Mouse (Mus musculus): ENCODE measurements around the gene P3h2. TPM values are rescaled to one million over a fixed set of nuclear protein-coding genes. Genes with fewer than 3 reads are reported as not detected.

P3h2 gene
- polyA plus RNA-seq (2014; fragmentation: Nextera tagmentation; extraction: Ambion mirVana): 4.5 and 9.5 TPM in 2 replicates

DNA sequence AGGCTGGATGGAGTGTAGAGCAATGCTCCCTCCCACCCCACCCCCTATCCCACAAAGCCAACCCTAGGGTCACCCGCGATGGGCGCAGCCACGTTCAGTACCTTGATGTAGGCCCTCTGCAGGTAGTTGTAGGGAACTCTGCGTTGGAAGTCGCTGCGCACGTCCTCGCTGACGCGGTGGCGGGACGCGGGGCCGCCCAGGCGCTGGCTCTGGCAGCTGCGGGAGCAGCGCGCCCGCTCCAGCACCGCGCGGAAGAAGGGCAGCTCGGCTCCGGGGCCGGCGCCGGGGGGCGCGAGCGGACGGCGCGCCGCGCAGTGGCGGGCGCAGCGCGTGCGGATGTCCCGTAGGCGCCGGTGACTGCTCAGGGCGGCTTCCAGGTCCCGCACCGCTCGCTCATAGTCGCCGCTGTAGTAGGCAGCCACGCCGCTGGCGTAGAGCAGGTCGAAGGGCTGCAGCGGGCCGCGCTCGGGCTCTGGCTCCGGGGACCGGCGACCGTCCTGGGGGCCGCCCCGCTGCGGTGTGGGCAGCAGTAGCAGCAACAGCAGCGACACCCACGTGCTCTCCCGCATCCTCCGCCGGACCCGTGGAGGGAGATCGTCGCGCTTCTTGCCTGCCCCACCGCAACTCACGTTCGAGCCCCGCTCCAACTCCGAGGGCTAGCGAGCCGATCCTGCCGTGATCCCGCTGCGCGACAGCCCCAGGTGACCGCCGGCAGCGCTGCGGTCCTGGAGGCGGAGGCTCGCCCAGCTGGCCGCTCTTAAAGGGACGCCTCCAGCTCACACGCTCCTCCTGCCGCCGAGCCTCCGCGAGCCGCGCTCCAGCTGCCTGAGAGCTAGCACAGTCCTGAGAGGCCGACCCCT lies at the start of gene P3h2:
P3h2 (minus strand) TSS at position 670 of the 860 bp plus-strand sequence.
- Histone ChIP-seq H3K4me3 (ENCODE audit: low read length) (peak within 1 kb of the TSS; percentile 56), H3K4me2 (replicated peaks; ENCODE audit: low read depth, low read length) (peak within 1 kb of the TSS; percentile 88), H3K4me1 (ENCODE audit: control insufficient read depth, insufficient read depth, low read length) (peaks cover 5% of the 10 kb centered on the region; the same call in 1 of the 2 replicates), H3K9ac (ENCODE audit: low read depth, low read length) (peak within 1 kb of the TSS; percentile 74), H3K27me3 (ENCODE audit: control insufficient read depth, insufficient read depth, low read length) (no peaks in the 10 kb centered on the region), H3K9me3 (ENCODE audit: control insufficient read depth, low read length) (no peaks in the 10 kb centered on the region), H3K36me3 (ENCODE audit: control insufficient read depth, insufficient read depth, low read length) (no peaks in the 10 kb centered on the region), H3K27ac (ENCODE audit: low read depth, low read length) (peak within 1 kb of the TSS; percentile 63)
- under 1% methylated on average over 86 of the region's 101 CpGs for WGBS
- ATAC-seq (ENCODE audit: low FRiP score, low TSS enrichment): peak; percentile 96

DNA sequence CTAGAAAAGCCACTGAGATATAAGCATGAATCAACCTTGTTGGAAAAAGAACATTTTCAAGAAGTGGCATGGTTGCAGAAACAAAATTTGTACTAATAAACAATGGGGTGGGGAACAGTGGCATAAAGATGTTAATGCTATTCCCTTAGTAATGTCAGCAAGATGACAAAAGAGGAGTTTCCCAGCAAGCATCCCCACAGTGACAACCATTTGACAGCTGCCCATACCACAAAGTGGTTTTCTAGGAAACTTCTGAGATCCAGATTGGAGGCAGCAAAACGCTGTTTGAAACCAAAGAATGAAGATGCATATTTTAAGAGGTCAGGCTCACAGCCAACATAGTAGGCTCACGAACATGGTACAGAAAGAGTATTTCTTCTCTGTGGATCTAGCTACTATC lies 46.7 kb upstream of the P3h2 start:
- Histone ChIP-seq H3K27ac (ENCODE audit: low read depth, low read length) (no peak overlapping the region), H3K4me2 (replicated peaks; ENCODE audit: low read depth, low read length) (no peak overlapping the region), H3K36me3 (ENCODE audit: control insufficient read depth, insufficient read depth, low read length) (no peaks in the 10 kb centered on the region), H3K9me3 (ENCODE audit: control insufficient read depth, low read length) (no peaks in the 10 kb centered on the region), H3K4me3 (ENCODE audit: low read length) (no peak overlapping the region), H3K4me1 (ENCODE audit: control insufficient read depth, insufficient read depth, low read length) (no peaks in the 10 kb centered on the region), H3K9ac (ENCODE audit: low read depth, low read length) (no peak overlapping the region), H3K27me3 (ENCODE audit: control insufficient read depth, insufficient read depth, low read length) (no peaks in the 10 kb centered on the region)
- whole genome bisulfite sequencing: 91% methylated on average over 2 of the region's 2 CpGs
- no peak for ATAC-seq (ENCODE audit: low FRiP score, low TSS enrichment)

DNA sequence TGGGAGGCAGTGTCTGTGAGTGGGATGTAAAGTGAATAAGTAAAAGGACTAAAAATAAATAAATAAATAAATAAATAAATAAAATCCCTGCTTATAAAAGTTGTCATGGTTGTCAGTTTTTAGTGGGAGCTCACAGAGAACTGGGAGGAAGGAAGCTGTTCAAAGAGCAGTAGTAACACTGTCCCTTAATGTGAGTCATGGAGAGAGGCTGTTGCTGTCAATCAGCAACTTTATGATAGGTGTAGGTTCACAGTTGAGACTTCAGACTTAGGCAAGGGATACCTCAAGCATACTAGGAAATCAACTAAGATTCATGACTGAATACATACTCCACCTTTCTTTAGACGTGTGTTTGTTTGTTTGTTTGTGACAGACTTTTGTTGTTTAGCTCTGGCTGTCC lies 45.4 kb upstream of the P3h2 start:
- no peak overlapping the region for H3K9ac ChIP-seq (ENCODE audit: low read depth, low read length)
- no peak overlapping the region for H3K27ac ChIP-seq (ENCODE audit: low read depth, low read length)
- H3K36me3 ChIP-seq (ENCODE audit: control insufficient read depth, insufficient read depth, low read length): no peaks in the 10 kb centered on the region
- no peak for ATAC-seq (ENCODE audit: low FRiP score, low TSS enrichment)
- H3K4me1 ChIP-seq (ENCODE audit: control insufficient read depth, insufficient read depth, low read length): no peaks in the 10 kb centered on the region
- H3K9me3 ChIP-seq (ENCODE audit: control insufficient read depth, low read length): no peaks in the 10 kb centered on the region
- no peak overlapping the region for H3K4me2 ChIP-seq (replicated peaks; ENCODE audit: low read depth, low read length)
- 63% methylated on average over 1 of the region's 1 CpGs for WGBS
- H3K27me3 ChIP-seq (ENCODE audit: control insufficient read depth, insufficient read depth, low read length): no peaks in the 10 kb centered on the region
- H3K4me3 ChIP-seq (ENCODE audit: low read length): no peak overlapping the region

DNA sequence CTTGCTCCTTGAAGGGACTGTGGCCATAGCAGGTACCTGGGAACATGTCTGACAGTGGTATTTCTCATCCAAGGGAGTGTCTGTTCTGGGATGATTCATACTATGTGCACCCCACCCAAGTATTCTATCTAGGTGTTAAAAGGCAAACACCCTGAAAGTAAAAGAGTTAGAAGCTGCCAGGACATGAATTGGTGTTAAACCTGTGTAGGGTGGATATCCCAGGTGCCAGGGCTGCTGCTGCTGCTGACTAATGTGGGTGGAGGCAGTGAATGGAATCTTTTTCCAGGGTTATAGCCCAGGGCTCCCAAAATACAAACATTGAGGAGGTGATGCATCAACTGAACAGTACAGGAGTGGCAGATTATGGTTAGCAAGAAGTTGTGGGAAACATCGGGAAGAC lies 41.3 kb upstream of the P3h2 start:
- ATAC-seq (ENCODE audit: low FRiP score, low TSS enrichment): no peak
- H3K36me3 ChIP-seq (ENCODE audit: control insufficient read depth, insufficient read depth, low read length): no peaks in the 10 kb centered on the region
- H3K4me3 ChIP-seq (ENCODE audit: low read length): no peak overlapping the region
- no peaks in the 10 kb centered on the region for H3K4me1 ChIP-seq (ENCODE audit: control insufficient read depth, insufficient read depth, low read length)
- no peak overlapping the region for H3K9ac ChIP-seq (ENCODE audit: low read depth, low read length)
- 97% methylated on average over 1 of the region's 1 CpGs for WGBS
- no peak overlapping the region for H3K4me2 ChIP-seq (replicated peaks; ENCODE audit: low read depth, low read length)
- H3K9me3 ChIP-seq (ENCODE audit: control insufficient read depth, low read length): no peaks in the 10 kb centered on the region
- no peak overlapping the region for H3K27ac ChIP-seq (ENCODE audit: low read depth, low read length)
- no peaks in the 10 kb centered on the region for H3K27me3 ChIP-seq (ENCODE audit: control insufficient read depth, insufficient read depth, low read length)

DNA sequence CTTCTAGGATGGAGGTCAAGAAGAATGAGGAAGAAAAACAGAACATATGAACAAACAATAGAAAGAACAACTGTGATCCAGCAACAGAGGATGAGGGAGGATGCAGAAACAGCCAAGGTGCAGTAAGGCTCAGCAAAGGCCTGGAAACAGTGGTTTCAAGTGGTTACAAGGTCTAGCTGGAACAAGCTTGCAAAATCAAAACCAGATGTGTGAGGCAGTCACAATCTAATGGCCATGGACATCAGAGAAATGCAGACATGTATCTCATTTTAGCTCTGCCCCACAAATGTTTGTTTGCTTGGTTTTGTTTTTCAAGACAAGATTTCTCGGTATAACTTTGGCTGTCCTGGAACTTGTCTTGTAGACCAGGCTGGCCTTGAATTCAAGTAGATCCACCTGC lies 25.5 kb upstream of the P3h2 start:
- Histone ChIP-seq H3K36me3 (ENCODE audit: control insufficient read depth, insufficient read depth, low read length) (no peaks in the 10 kb centered on the region), H3K27ac (ENCODE audit: low read depth, low read length) (no peak overlapping the region), H3K27me3 (ENCODE audit: control insufficient read depth, insufficient read depth, low read length) (no peaks in the 10 kb centered on the region), H3K4me3 (ENCODE audit: low read length) (no peak overlapping the region), H3K9me3 (ENCODE audit: control insufficient read depth, low read length) (no peaks in the 10 kb centered on the region), H3K4me1 (ENCODE audit: control insufficient read depth, insufficient read depth, low read length) (no peaks in the 10 kb centered on the region), H3K9ac (ENCODE audit: low read depth, low read length) (no peak overlapping the region), H3K4me2 (replicated peaks; ENCODE audit: low read depth, low read length) (no peak overlapping the region)
- WGBS: 93% methylated on average over 1 of the region's 1 CpGs
- ATAC-seq (ENCODE audit: low FRiP score, low TSS enrichment): no peak

DNA sequence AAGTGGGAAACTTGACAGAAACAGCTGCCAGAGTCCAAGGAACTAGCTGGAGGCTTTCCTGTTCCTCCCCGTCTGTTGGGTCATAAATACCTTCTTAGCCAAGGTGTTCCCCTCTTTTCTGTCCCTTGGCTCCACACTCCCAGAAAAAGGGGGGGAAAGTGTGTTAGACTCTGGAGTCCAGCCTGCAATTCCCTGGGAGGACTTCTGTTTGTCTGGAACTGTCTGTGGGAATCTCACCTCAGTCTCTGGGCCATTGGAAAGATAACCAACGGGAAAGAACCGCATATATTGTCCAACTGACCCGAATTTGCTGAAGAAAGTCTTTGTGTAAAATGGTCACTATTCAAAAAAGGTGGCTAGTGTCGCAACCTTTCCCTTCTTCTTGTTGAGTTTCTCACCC lies 1.0 kb upstream of the P3h2 start:
- Histone ChIP-seq H3K9ac (ENCODE audit: low read depth, low read length) (no peak overlapping the region), H3K9me3 (ENCODE audit: control insufficient read depth, low read length) (no peaks in the 10 kb centered on the region), H3K27ac (ENCODE audit: low read depth, low read length) (peak overlapping the region; percentile 63; the same call in 1 of the 2 replicates), H3K36me3 (ENCODE audit: control insufficient read depth, insufficient read depth, low read length) (no peaks in the 10 kb centered on the region), H3K27me3 (ENCODE audit: control insufficient read depth, insufficient read depth, low read length) (no peaks in the 10 kb centered on the region), H3K4me1 (ENCODE audit: control insufficient read depth, insufficient read depth, low read length) (peaks cover 5% of the 10 kb centered on the region; the same call in 1 of the 2 replicates), H3K4me2 (replicated peaks; ENCODE audit: low read depth, low read length) (no peak overlapping the region), H3K4me3 (ENCODE audit: low read length) (no peak overlapping the region)
- 66% methylated on average over 5 of the region's 5 CpGs for WGBS
- no peak for ATAC-seq (ENCODE audit: low FRiP score, low TSS enrichment)

DNA sequence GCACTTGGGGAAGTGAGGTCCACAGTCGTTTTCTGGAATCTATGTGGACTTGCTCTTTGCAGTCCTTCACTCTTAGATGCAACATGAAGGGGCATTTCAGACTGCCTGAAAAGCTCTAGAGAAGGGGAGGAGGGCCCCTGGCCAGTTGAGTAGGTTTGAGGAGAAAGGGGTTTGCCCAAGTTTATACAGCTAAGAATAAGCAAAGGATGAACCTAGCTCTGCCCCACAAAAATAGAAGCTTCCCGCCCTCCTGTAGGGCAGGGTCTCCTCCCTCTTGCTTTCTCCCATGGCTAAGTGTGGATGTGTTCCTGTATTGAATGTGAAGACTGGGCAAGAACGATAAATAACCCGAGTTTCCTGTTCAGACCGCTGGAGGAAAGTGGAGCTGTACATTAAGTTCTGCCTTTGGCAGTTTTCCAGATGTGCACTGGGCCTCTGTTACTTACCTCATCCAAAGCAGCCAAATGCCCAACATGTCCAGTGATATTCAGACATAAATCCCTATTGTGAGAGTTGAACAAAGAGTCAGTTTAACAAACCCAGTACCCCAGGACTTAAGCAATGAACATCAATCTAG lies 545 bp upstream of the P3h2 start:
- H3K4me3 ChIP-seq (ENCODE audit: low read length): peak overlapping the region; percentile 56
- H3K27ac ChIP-seq (ENCODE audit: low read depth, low read length): peak overlapping the region; percentile 63; the same call in 1 of the 2 replicates
- no peaks in the 10 kb centered on the region for H3K36me3 ChIP-seq (ENCODE audit: control insufficient read depth, insufficient read depth, low read length)
- peak overlapping the region; percentile 74 for H3K9ac ChIP-seq (ENCODE audit: low read depth, low read length)
- 7% methylated on average over 5 of the region's 5 CpGs for WGBS
- H3K4me2 ChIP-seq (replicated peaks; ENCODE audit: low read depth, low read length): peak overlapping the region; percentile 88
- H3K27me3 ChIP-seq (ENCODE audit: control insufficient read depth, insufficient read depth, low read length): no peaks in the 10 kb centered on the region
- H3K4me1 ChIP-seq (ENCODE audit: control insufficient read depth, insufficient read depth, low read length): peaks cover 5% of the 10 kb centered on the region; the same call in 1 of the 2 replicates
- H3K9me3 ChIP-seq (ENCODE audit: control insufficient read depth, low read length): no peaks in the 10 kb centered on the region
- peak; percentile 53 for ATAC-seq (ENCODE audit: low FRiP score, low TSS enrichment)

DNA sequence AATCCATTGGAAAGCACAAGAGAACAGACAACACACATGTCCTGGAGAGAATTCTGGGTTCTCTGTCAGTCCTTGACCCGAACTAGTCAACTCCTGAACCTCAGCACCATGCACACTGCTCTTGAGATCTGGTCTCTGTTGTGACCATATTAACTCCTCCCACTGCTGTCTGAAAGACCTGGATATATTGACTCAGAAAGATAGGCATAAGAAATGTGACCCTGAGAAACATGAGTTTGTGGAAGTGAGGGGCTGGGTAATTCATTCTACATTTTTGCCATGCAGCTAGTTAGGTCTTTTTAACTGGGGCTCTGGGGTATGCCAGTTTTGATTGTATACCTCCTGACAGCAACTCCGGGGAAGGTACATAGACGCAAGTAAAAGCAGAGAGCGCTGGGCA lies 1.3 kb downstream of the P3h2 start:
- Histone ChIP-seq H3K27ac (ENCODE audit: low read depth, low read length) (no peak overlapping the region), H3K27me3 (ENCODE audit: control insufficient read depth, insufficient read depth, low read length) (no peaks in the 10 kb centered on the region), H3K4me1 (ENCODE audit: control insufficient read depth, insufficient read depth, low read length) (peaks cover 5% of the 10 kb centered on the region; the same call in 1 of the 2 replicates), H3K36me3 (ENCODE audit: control insufficient read depth, insufficient read depth, low read length) (no peaks in the 10 kb centered on the region), H3K4me2 (replicated peaks; ENCODE audit: low read depth, low read length) (peak overlapping the region; percentile 88), H3K9me3 (ENCODE audit: control insufficient read depth, low read length) (no peaks in the 10 kb centered on the region), H3K4me3 (ENCODE audit: low read length) (peak overlapping the region; percentile 56), H3K9ac (ENCODE audit: low read depth, low read length) (no peak overlapping the region; the same call in 1 of the 2 replicates)
- WGBS: 51% methylated on average over 4 of the region's 4 CpGs
- ATAC-seq (ENCODE audit: low FRiP score, low TSS enrichment): no peak

DNA sequence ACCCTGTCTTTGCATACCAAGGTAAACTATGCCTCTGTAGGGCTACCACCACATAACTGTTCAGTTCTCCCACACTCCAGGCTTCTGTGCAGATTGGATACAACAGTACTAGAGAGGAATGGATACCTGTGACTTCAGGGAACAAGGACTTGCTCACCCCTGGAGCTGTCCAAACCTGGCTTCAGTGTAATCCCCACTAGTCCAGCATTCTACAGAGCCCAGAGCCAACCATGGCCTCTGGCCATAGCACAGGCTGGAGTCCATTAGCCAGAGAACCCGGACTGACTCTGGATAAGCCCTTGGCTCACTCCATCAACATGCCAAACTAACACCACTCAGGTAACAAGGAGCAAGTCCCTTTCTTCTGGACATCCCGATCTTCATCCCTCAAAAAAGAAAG lies 2.7 kb downstream of the P3h2 start:
- Histone ChIP-seq H3K4me1 (ENCODE audit: control insufficient read depth, insufficient read depth, low read length) (peaks cover 5% of the 10 kb centered on the region; the same call in 1 of the 2 replicates), H3K9me3 (ENCODE audit: control insufficient read depth, low read length) (no peaks in the 10 kb centered on the region), H3K27ac (ENCODE audit: low read depth, low read length) (no peak overlapping the region), H3K4me2 (replicated peaks; ENCODE audit: low read depth, low read length) (no peak overlapping the region), H3K9ac (ENCODE audit: low read depth, low read length) (no peak overlapping the region), H3K36me3 (ENCODE audit: control insufficient read depth, insufficient read depth, low read length) (no peaks in the 10 kb centered on the region), H3K4me3 (ENCODE audit: low read length) (no peak overlapping the region), H3K27me3 (ENCODE audit: control insufficient read depth, insufficient read depth, low read length) (no peaks in the 10 kb centered on the region)
- WGBS: 86% methylated on average over 2 of the region's 2 CpGs
- no peak for ATAC-seq (ENCODE audit: low FRiP score, low TSS enrichment)
